Mouse (Mus musculus): ENCODE measurements around the gene Krtcap3.
"Not testable (repeated sequence)": the region's sequence is repeated elsewhere in the genome, so short reads cannot be mapped to it uniquely, and the experiment has no call there.

Gene Krtcap3

GRCm38 (mm10) chr5:31251541-31252101 lies at the start of gene Krtcap3:
Gene Krtcap3 (plus strand): TSS chr5:31251691.
- in situ Hi-C loops (cut with MboI; ENCODE audit: low pct_unique_long_range_greater_than_20kb in 1 of 2, low sequenced_read_pairs in 2 of 2, unreplicated experiment in 1 of 2) = no loop called here

DNA sequence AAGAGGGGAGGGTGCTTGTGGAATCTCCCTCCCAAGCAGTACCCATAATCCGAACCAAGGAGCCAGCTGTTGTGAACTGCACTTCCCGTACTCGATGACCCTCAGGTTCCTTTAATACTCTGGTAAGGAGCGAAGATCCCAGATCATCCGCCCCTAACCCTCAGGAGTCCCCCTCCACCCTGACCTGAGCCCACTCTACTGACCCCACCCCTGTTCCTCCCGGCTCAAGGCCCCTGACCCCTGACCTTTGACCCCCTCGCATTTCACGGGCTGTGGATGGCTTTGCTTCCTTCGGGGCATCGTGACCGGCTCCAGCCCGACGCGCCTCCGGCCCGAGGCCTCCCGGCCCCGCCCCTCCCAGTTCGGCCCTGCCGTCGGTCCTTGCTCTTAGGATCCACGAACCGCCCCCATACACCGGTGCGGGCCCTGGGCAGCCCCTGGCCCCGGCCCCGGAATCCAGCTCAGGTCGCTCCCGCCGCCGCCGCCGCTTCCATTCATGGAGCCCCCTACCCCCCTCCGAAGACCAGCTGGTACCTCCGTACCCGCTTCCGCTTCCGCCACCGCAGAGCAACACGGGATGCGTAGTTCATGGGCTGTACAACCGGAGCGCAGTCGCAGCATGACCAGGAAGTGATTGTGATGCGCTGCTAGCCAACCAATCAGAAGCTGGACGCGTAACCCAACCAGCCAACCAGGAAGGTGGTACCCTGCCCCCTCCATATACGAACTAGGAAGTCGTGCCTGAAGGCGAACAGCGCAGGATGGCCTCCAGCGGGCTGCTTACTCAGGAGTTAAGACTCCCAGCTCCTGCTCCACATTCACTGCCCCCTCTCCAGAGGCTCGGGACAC lies 49.5 kb upstream of the Krtcap3 start, which contains the start of gene Zfp513:
Gene Zfp513 (minus strand): TSS at position 562 of the 849 bp plus-strand sequence.
- in situ Hi-C loops (cut with MboI; ENCODE audit: low pct_unique_long_range_greater_than_20kb in 1 of 2, low sequenced_read_pairs in 2 of 2, unreplicated experiment in 1 of 2) = no loop called here

DNA sequence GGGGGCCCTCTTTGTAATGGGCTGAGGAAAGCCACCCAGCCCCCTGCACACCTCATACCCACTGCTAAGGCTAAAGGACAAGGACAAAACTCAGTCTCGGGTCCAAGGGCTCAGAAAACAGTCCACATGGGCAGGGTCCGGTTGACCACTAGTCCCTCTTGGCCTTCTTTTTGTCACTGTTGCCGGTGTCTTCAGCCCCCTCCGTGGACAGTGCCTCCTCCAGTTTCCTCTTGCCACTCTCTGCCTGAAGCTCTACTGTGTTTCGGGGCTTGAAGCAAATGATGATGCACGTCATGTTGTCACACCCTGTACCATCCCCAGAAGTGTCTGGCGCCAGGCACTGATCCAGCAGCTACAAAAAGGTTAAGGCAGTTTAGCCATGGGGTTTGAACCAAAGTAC lies 48.6 kb upstream of the Krtcap3 start:
- in situ Hi-C loops (cut with MboI; ENCODE audit: low pct_unique_long_range_greater_than_20kb in 1 of 2, low sequenced_read_pairs in 2 of 2, unreplicated experiment in 1 of 2) = no loop called here

- in situ Hi-C loops (cut with MboI; ENCODE audit: low pct_unique_long_range_greater_than_20kb in 1 of 2, low sequenced_read_pairs in 2 of 2, unreplicated experiment in 1 of 2) = no loop called here
These were observed 47.6 kb upstream of the Krtcap3 start for GRCm38 (mm10) chr5:31203866-31204265.

- in situ Hi-C loops (cut with MboI; ENCODE audit: low pct_unique_long_range_greater_than_20kb in 1 of 2, low sequenced_read_pairs in 2 of 2, unreplicated experiment in 1 of 2) = no loop called here
These were observed 47.1 kb upstream of the Krtcap3 start for GRCm38 (mm10) chr5:31204421-31204820.

DNA sequence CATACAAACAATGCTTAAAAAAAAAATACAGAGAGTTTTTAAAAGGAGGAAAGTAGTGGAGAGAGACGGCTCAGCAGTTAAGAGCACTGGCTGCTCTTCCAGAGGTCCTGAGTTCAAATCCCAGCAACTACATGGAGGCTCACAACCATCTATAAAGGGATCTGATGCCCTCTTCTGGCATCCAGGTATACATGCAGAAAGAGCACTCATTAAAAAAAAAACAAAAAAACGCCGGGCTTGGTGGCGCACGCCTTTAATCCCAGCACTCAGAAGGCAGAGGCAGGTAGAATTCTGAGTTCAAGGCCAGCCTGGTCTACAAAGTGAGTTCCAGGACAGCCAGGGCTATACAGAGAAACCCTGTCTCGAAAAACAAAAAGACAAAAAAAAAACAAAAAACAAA lies 34.9 kb upstream of the Krtcap3 start:
- in situ Hi-C loops (cut with MboI; ENCODE audit: low pct_unique_long_range_greater_than_20kb in 1 of 2, low sequenced_read_pairs in 2 of 2, unreplicated experiment in 1 of 2) = not testable (repeated sequence)

- in situ Hi-C loops (cut with MboI; ENCODE audit: low pct_unique_long_range_greater_than_20kb in 1 of 2, low sequenced_read_pairs in 2 of 2, unreplicated experiment in 1 of 2) = no loop called here
These were observed 33.2 kb upstream of the Krtcap3 start for GRCm38 (mm10) chr5:31218294-31218693.

GRCm38 (mm10) chr5:31219070-31219469 lies 32.4 kb upstream of the Krtcap3 start:
- in situ Hi-C loops (cut with MboI; ENCODE audit: low pct_unique_long_range_greater_than_20kb in 1 of 2, low sequenced_read_pairs in 2 of 2, unreplicated experiment in 1 of 2) = no loop called here

- in situ Hi-C loops (cut with MboI; ENCODE audit: low pct_unique_long_range_greater_than_20kb in 1 of 2, low sequenced_read_pairs in 2 of 2, unreplicated experiment in 1 of 2) = no loop called here
These were observed 32.0 kb upstream of the Krtcap3 start for GRCm38 (mm10) chr5:31219474-31219873.

DNA sequence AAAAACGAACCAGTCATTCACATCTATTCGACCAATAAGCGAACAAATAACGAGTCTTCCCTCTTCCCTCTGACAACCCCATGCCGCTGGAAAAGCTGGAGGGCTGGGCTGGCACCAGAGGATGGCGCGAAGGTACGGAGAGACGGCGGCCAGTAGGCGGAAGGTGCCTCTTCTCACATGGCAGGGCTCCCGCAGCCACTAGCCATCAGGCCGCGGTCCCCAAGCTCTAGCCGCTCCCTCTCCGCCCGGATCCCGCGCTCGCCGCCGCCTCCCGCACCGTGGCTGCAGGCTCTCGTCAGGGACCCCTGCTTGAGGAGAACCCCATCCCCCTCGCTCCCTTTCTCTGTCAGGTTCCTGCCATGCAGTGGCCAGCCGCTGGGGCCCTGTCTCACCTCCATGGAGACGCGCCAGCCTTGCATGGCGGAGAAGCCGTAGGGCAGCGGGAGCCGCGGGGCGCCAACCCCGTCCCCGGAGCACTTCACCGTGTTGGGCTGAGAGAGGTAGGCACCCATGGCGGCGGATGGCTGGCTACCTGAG lies 31.5 kb upstream of the Krtcap3 start:
- in situ Hi-C loops (cut with MboI; ENCODE audit: low pct_unique_long_range_greater_than_20kb in 1 of 2, low sequenced_read_pairs in 2 of 2, unreplicated experiment in 1 of 2) = no loop called here

DNA sequence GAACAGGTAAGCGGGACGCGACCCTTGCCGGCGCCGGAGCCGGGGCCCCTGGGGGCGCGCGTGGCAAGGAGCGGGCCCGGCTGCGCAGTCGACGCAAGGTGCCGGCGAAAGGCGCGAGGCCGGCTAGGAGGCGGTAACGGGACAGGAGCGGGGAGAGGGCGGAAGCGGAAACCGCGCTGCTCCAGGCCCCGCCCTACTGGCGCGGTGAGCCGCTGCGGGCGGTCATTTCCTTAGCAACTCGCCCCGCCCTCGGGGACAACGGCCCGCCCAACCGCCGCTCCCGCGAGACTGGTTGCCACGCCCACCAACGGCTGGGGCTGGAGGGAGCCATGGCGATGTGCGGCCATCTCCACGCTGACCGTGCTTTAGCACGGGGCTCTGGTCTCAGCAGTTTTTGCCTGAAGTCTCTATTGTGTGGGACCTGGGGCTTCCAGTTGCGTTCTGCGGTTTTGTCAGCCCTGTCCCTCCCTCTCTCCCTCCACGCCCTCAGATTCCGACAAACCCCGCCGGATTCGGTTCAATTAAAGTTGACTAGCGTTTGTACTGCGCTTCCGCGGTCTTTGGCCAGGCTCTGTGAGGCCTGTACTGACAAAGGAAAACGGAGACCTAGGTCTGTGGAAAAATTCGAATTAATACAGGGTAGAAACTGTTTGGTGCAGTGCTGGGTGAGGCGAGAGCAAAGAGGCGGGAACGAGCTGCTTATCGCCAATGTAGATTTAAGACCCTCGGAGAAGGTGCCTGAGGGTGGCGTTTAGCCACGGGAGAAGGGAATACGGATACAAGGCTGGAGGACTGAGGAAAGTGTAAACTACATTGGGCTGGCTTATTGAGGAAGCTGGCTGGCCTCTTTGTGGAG lies 30.8 kb upstream of the Krtcap3 start, which contains the start of gene Ppm1g:
Gene Ppm1g (minus strand): TSS at position 240 of the 856 bp plus-strand sequence.
- in situ Hi-C loops (cut with MboI; ENCODE audit: low pct_unique_long_range_greater_than_20kb in 1 of 2, low sequenced_read_pairs in 2 of 2, unreplicated experiment in 1 of 2) = no loop called here

DNA sequence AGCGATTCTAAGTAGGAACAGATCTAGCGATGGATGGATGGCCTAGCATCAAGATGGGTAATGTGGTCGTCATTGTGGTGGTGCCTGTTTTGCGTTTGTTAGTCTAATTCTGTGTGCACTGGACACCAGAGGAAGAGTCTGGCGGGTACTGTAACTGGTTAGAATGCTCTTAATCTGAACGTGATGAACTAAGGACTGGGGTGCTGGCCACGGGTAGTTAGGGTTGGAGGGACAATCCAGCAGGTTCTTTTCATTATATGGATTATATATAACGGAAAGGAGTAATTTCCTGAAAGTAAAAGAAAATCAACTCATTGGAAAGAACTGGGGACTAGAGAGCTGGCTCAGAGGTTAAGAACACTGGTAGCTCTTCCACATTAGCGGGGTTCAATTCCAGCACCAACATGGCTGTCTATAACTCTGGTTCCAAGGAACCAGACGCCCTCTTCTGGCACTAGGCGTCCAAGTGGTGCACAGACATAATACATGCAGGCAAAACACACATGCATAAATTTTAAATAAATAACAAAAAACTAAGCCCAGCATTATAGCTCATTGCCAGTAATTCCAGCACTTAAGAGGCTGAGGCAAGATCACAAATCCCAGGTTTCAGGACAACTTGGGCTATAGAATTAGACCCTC lies 30.1 kb upstream of the Krtcap3 start:
- in situ Hi-C loops (cut with MboI; ENCODE audit: low pct_unique_long_range_greater_than_20kb in 1 of 2, low sequenced_read_pairs in 2 of 2, unreplicated experiment in 1 of 2) = no loop called here

DNA sequence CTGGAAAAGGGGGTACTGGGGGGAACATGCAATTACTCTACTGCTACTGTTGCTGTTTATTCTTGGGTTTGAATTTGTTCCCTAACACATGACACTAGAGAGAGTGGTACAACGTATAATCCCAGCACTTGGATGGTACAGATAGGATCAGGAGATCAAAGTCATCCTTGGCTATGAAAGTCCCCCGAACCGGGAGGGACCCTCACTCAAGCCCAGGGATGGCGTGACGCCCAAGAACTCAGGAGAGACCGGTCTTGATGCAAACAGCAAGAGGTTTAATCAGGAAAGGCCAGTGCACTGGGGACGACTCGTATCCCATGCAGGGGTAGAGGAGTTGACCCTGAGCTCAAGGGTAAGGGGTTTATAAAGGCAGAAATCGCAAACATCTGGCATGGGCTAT lies 28.8 kb upstream of the Krtcap3 start:
- in situ Hi-C loops (cut with MboI; ENCODE audit: low pct_unique_long_range_greater_than_20kb in 1 of 2, low sequenced_read_pairs in 2 of 2, unreplicated experiment in 1 of 2) = no loop called here

- in situ Hi-C loops (cut with MboI; ENCODE audit: low pct_unique_long_range_greater_than_20kb in 1 of 2, low sequenced_read_pairs in 2 of 2, unreplicated experiment in 1 of 2) = no loop called here
These were observed 24.9 kb upstream of the Krtcap3 start for GRCm38 (mm10) chr5:31226641-31227040.

GRCm38 (mm10) chr5:31240637-31241521 lies 10.6 kb upstream of the Krtcap3 start, which contains the start of the genes Nrbp1 and Gm9970:
Gene Nrbp1 (plus strand): TSS chr5:31240864.
Gene Gm9970 (minus strand): TSS chr5:31241232.
- in situ Hi-C loops (cut with MboI; ENCODE audit: low pct_unique_long_range_greater_than_20kb in 1 of 2, low sequenced_read_pairs in 2 of 2, unreplicated experiment in 1 of 2) = no loop called here

DNA sequence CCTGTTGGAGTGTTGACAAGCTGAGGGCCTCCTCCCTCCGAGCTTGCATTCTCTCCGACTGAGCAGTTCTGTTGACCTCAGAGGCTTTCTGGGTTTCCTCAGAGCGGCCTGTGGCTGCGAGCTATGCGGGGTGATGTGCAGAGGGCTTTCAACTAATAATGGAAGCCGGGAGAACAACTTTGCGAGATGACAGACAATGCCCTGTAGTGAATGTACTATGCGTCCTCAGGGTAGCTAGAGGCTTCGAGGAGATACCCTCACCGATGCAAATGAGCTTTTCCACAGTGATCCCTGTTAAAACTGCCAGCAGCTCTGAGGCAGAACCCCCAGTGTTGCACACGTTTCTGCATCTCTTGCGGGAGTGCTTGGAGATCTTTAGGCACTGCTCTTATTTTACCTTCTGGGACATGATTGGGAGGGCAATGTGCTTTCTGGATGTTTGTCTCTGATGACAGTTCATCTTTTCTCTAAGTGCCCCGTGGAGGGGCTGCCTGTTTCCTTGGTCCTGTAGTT lies 9.9 kb upstream of the Krtcap3 start:
- in situ Hi-C loops (cut with MboI; ENCODE audit: low pct_unique_long_range_greater_than_20kb in 1 of 2, low sequenced_read_pairs in 2 of 2, unreplicated experiment in 1 of 2) = no loop called here

DNA sequence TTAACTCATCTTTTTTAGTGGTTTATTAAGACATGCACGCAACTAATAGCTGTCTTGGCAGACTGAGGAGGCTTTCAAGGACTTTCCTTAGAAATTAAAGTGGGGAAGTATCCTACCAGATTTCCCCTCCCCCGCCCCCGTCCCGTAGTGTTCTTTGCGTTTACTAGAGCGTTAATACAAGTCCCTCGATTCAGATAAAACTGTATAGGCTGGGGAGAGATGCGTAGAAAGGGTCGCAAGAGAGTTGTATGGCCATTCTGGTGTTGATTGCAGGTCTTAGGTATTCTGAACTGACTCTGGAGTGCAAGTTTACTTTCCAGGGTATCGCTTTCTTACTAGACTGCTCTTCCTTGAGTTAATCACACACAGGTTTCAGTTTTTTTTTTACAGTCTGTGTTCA lies 9.3 kb upstream of the Krtcap3 start:
- in situ Hi-C loops (cut with MboI; ENCODE audit: low pct_unique_long_range_greater_than_20kb in 1 of 2, low sequenced_read_pairs in 2 of 2, unreplicated experiment in 1 of 2) = no loop called here

Measured in mouse embryonic stem cell (cell line).